Mouse (Mus musculus): Measurements from ENCODE around the gene Zfp575. TPM values are rescaled to one million over a fixed set of nuclear protein-coding genes. Genes with fewer than 3 reads are reported as not detected.

The Zfp575 gene
- polyA plus RNA-seq, 1 experiment from 2014 or later, result 0.30 TPM

- H3K9ac ChIP-seq (ENCODE audit: low read depth, low read length), result no peak overlapping the region
- WGBS (ENCODE audit: insufficient replicate concordance), result 80% methylated on average over 4 of the region's 4 CpGs
- no peak overlapping the region for H3K27ac ChIP-seq (ENCODE audit: low read length)
- no peak overlapping the region for H3K4me2 ChIP-seq (ENCODE audit: low read depth, low read length)
- no peak for ATAC-seq (ENCODE audit: low read depth)
- H3K4me3 ChIP-seq (ENCODE audit: low read depth, low read length), result no peak overlapping the region
- H3K9me3 ChIP-seq (replicated peaks; ENCODE audit: control insufficient read depth, low read length), result no peaks in the 10 kb centered on the region
- H3K27me3 ChIP-seq (ENCODE audit: control insufficient read depth, insufficient read depth, low read depth, low read length), result no peaks in the 10 kb centered on the region
- no peaks in the 10 kb centered on the region for H3K36me3 ChIP-seq (ENCODE audit: control insufficient read depth, insufficient read depth)
- H3K4me1 ChIP-seq (ENCODE audit: control insufficient read depth, low read depth, low read length), result no peaks in the 10 kb centered on the region
Observed at GRCm38 (mm10) chr7:24539686-24540085, 47.8 kb downstream of the Zfp575 start.

GRCm38 (mm10) chr7:24538701-24539100 lies 48.7 kb downstream of the Zfp575 start:
- Histone ChIP-seq H3K4me2 (ENCODE audit: low read depth, low read length) (no peak overlapping the region), H3K9ac (ENCODE audit: low read depth, low read length) (no peak overlapping the region), H3K27ac (ENCODE audit: low read length) (no peak overlapping the region), H3K4me3 (ENCODE audit: low read depth, low read length) (no peak overlapping the region), H3K36me3 (ENCODE audit: control insufficient read depth, insufficient read depth) (peaks cover 4% of the 10 kb centered on the region; the same call in 1 of the 2 replicates), H3K4me1 (ENCODE audit: control insufficient read depth, low read depth, low read length) (no peaks in the 10 kb centered on the region), H3K27me3 (ENCODE audit: control insufficient read depth, insufficient read depth, low read depth, low read length) (no peaks in the 10 kb centered on the region), H3K9me3 (replicated peaks; ENCODE audit: control insufficient read depth, low read length) (no peaks in the 10 kb centered on the region)
- WGBS (ENCODE audit: insufficient replicate concordance), result 48% methylated on average over 5 of the region's 5 CpGs
- ATAC-seq (ENCODE audit: low read depth), result no peak

- Histone ChIP-seq H3K4me3 (ENCODE audit: low read depth, low read length) (no peak overlapping the region), H3K4me1 (ENCODE audit: control insufficient read depth, low read depth, low read length) (no peaks in the 10 kb centered on the region), H3K4me2 (ENCODE audit: low read depth, low read length) (no peak overlapping the region), H3K9ac (ENCODE audit: low read depth, low read length) (no peak overlapping the region), H3K27ac (ENCODE audit: low read length) (no peak overlapping the region), H3K27me3 (ENCODE audit: control insufficient read depth, insufficient read depth, low read depth, low read length) (no peaks in the 10 kb centered on the region), H3K9me3 (replicated peaks; ENCODE audit: control insufficient read depth, low read length) (no peaks in the 10 kb centered on the region), H3K36me3 (ENCODE audit: control insufficient read depth, insufficient read depth) (peaks cover 8% of the 10 kb centered on the region; the same call in 1 of the 2 replicates)
- no peak for ATAC-seq (ENCODE audit: low read depth)
- 28% methylated on average over 5 of the region's 5 CpGs for WGBS (ENCODE audit: insufficient replicate concordance)
Observed at GRCm38 (mm10) chr7:24538154-24538553, 49.3 kb downstream of the Zfp575 start.

- WGBS (ENCODE audit: insufficient replicate concordance), result 57% methylated on average over 5 of the region's 5 CpGs
- peaks cover 8% of the 10 kb centered on the region; the same call in 1 of the 2 replicates for H3K36me3 ChIP-seq (ENCODE audit: control insufficient read depth, insufficient read depth)
- no peak overlapping the region for H3K4me2 ChIP-seq (ENCODE audit: low read depth, low read length)
- no peaks in the 10 kb centered on the region for H3K27me3 ChIP-seq (ENCODE audit: control insufficient read depth, insufficient read depth, low read depth, low read length)
- H3K4me1 ChIP-seq (ENCODE audit: control insufficient read depth, low read depth, low read length), result no peaks in the 10 kb centered on the region
- H3K27ac ChIP-seq (ENCODE audit: low read length), result no peak overlapping the region
- no peaks in the 10 kb centered on the region for H3K9me3 ChIP-seq (replicated peaks; ENCODE audit: control insufficient read depth, low read length)
- no peak for ATAC-seq (ENCODE audit: low read depth)
- H3K9ac ChIP-seq (ENCODE audit: low read depth, low read length), result no peak overlapping the region
- no peak overlapping the region for H3K4me3 ChIP-seq (ENCODE audit: low read depth, low read length)
Observed at GRCm38 (mm10) chr7:24537591-24537990, 49.9 kb downstream of the Zfp575 start.

GRCm38 (mm10) chr7:24537081-24537480 lies 50.4 kb downstream of the Zfp575 start:
- H3K4me2 ChIP-seq (ENCODE audit: low read depth, low read length), result no peak overlapping the region
- H3K36me3 ChIP-seq (ENCODE audit: control insufficient read depth, insufficient read depth), result peaks cover 8% of the 10 kb centered on the region; the same call in 1 of the 2 replicates
- H3K27me3 ChIP-seq (ENCODE audit: control insufficient read depth, insufficient read depth, low read depth, low read length), result no peaks in the 10 kb centered on the region
- H3K4me3 ChIP-seq (ENCODE audit: low read depth, low read length), result no peak overlapping the region
- H3K27ac ChIP-seq (ENCODE audit: low read length), result no peak overlapping the region
- 69% methylated on average over 4 of the region's 4 CpGs for WGBS (ENCODE audit: insufficient replicate concordance)
- ATAC-seq (ENCODE audit: low read depth), result no peak
- peaks cover 3% of the 10 kb centered on the region for H3K4me1 ChIP-seq (ENCODE audit: control insufficient read depth, low read depth, low read length)
- no peaks in the 10 kb centered on the region for H3K9me3 ChIP-seq (replicated peaks; ENCODE audit: control insufficient read depth, low read length)
- H3K9ac ChIP-seq (ENCODE audit: low read depth, low read length), result no peak overlapping the region

GRCm38 (mm10) chr7:24534301-24534700 lies 53.1 kb downstream of the Zfp575 start:
- H3K27me3 ChIP-seq (ENCODE audit: control insufficient read depth, insufficient read depth, low read depth, low read length), result no peaks in the 10 kb centered on the region
- no peak overlapping the region for H3K27ac ChIP-seq (ENCODE audit: low read length)
- H3K9ac ChIP-seq (ENCODE audit: low read depth, low read length), result no peak overlapping the region
- H3K36me3 ChIP-seq (ENCODE audit: control insufficient read depth, insufficient read depth), result peaks cover 8% of the 10 kb centered on the region; the same call in 1 of the 2 replicates
- WGBS (ENCODE audit: insufficient replicate concordance), result 74% methylated on average over 19 of the region's 19 CpGs
- H3K4me1 ChIP-seq (ENCODE audit: control insufficient read depth, low read depth, low read length), result peaks cover 23% of the 10 kb centered on the region
- no peak overlapping the region for H3K4me2 ChIP-seq (ENCODE audit: low read depth, low read length)
- H3K4me3 ChIP-seq (ENCODE audit: low read depth, low read length), result no peak overlapping the region
- ATAC-seq (ENCODE audit: low read depth), result no peak
- H3K9me3 ChIP-seq (replicated peaks; ENCODE audit: control insufficient read depth, low read length), result no peaks in the 10 kb centered on the region

Other genes with a start within 250 kb of the Zfp575 start
- not detected in 2 replicates for gene Lypd5, start 238.4 kb downstream of the Zfp575 start, polyA plus RNA-seq (2015; fragmentation: Nextera tagmentation; extraction: Ambion mirVana)
- 91.9 and 93.4 TPM in 2 replicates for gene Kcnn4, start 217.4 kb downstream of the Zfp575 start, polyA plus RNA-seq (2015; fragmentation: Nextera tagmentation; extraction: Ambion mirVana)
- gene Smg9, start 188.0 kb downstream of the Zfp575 start, polyA plus RNA-seq (2015; fragmentation: Nextera tagmentation; extraction: Ambion mirVana), result 12.8 and 14.3 TPM in 2 replicates
- not detected in 2 replicates for gene Irgc1, start 135.3 kb downstream of the Zfp575 start, polyA plus RNA-seq (2015; fragmentation: Nextera tagmentation; extraction: Ambion mirVana)
- gene Plaur, start 125.2 kb downstream of the Zfp575 start, polyA plus RNA-seq (2015; fragmentation: Nextera tagmentation; extraction: Ambion mirVana), result 5.9 and 6.6 TPM in 2 replicates
- gene Cadm4, start 105.6 kb downstream of the Zfp575 start, polyA plus RNA-seq (2015; fragmentation: Nextera tagmentation; extraction: Ambion mirVana), result 0.24 TPM in 1 of 2 replicates, not detected in the other
- gene Zfp428, start 80.6 kb downstream of the Zfp575 start, polyA plus RNA-seq (2015; fragmentation: Nextera tagmentation; extraction: Ambion mirVana), result 2.7 and 3.2 TPM in 2 replicates
- gene AC161166.1, start 75.2 kb downstream of the Zfp575 start, polyA plus RNA-seq (2015; fragmentation: Nextera tagmentation; extraction: Ambion mirVana), result not detected in 2 replicates
- gene Irgq, start 57.0 kb downstream of the Zfp575 start, polyA plus RNA-seq (2015; fragmentation: Nextera tagmentation; extraction: Ambion mirVana), result 1.1 and 1.3 TPM in 2 replicates
- gene Pinlyp, start 41.5 kb downstream of the Zfp575 start, polyA plus RNA-seq (2015; fragmentation: Nextera tagmentation; extraction: Ambion mirVana), result not detected in 2 replicates
- gene Xrcc1, start 41.4 kb downstream of the Zfp575 start, polyA plus RNA-seq (2015; fragmentation: Nextera tagmentation; extraction: Ambion mirVana), result 35.4 and 40.8 TPM in 2 replicates
- 26.4 and 26.5 TPM in 2 replicates for gene Ethe1, start 98 bp downstream of the Zfp575 start, polyA plus RNA-seq (2015; fragmentation: Nextera tagmentation; extraction: Ambion mirVana)
- 0.08 and 0.18 TPM in 2 replicates for gene Phldb3, start 23.1 kb upstream of the Zfp575 start, polyA plus RNA-seq (2015; fragmentation: Nextera tagmentation; extraction: Ambion mirVana)
- gene Lypd3, start 48.9 kb upstream of the Zfp575 start, polyA plus RNA-seq (2015; fragmentation: Nextera tagmentation; extraction: Ambion mirVana), result 0.05 TPM in 1 of 2 replicates, not detected in the other
- not detected in 2 replicates for gene Tex101, start 89.0 kb upstream of the Zfp575 start, polyA plus RNA-seq (2015; fragmentation: Nextera tagmentation; extraction: Ambion mirVana)
- not detected in 2 replicates for gene BC049730, start 121.6 kb upstream of the Zfp575 start, polyA plus RNA-seq (2015; fragmentation: Nextera tagmentation; extraction: Ambion mirVana)
- not detected in 2 replicates for gene Gm4763, start 139.3 kb upstream of the Zfp575 start, polyA plus RNA-seq (2015; fragmentation: Nextera tagmentation; extraction: Ambion mirVana)
- gene Cd177, start 172.7 kb upstream of the Zfp575 start, polyA plus RNA-seq (2015; fragmentation: Nextera tagmentation; extraction: Ambion mirVana), result 13.6 and 18.1 TPM in 2 replicates
- 3.1 and 3.5 TPM in 2 replicates for gene Ceacam10, start 189.6 kb upstream of the Zfp575 start, polyA plus RNA-seq (2015; fragmentation: Nextera tagmentation; extraction: Ambion mirVana)

Data from liver, embryonic 16.5 days (tissue).